Mouse (Mus musculus) urinary bladder, postnatal 36 days (tissue): ENCODE data around the gene Srpr.

Source experiments
- DNase-seq, 2 experiments: peaks; one replicate each; pipeline ENCODE4 v3.0.0; 2022; ENCODE audit warnings: low spot score in 2 of 2, mixed read lengths in 1 of 2

Gene Srpr

GRCm38 (mm10) chr9:35199772-35200471 is at the start of gene Srpr, which contains the start of gene Tirap:
Gene Srpr, plus strand, starts transcription at chr9:35200175.
Gene Tirap, minus strand, starts transcription at chr9:35200291.
- peak; percentile 88 to 94 for DNase-seq

DNA sequence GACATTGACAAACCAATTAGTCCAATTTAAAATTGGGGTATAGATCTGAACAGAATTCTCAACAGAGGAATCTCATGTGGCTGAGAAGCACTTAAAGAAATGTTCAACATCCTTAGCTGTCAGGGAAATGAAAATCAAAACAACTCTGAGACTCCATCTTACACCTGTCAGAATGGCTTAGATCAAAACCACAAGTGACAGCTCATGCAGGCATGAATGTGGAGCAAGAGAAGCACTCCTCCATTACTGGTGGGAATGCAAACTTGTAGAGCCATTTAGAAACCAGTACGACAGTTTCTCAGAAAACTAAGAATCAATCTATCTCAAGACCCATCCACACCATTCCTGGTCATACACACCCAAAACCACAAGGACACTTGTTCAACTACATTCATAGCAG is 47.1 kb upstream of the Srpr start:
- DNase-seq = no peak

- DNase-seq = peak; percentile 16 to 26
Observed at GRCm38 (mm10) chr9:35156002-35156710, 43.8 kb upstream of the Srpr start.

DNA sequence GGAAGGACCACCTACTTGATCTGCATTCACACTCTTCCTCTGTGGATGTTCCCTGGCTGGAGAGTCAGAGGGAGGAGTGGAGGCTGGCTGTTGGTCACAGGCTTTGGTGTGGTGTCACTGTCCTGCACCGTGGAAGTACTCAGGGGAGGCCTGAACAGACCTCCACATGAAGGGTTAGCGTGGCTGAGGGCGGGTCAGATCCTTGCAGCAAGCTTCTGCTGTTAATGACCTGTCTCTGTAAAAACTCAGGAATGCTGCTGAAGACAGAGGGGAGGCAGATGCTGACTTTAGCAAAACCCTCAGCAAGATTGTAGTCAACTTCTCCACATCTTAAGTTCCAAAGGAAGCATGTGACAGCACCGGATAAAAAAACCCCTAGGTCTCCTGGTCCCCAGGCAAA is 43.1 kb upstream of the Srpr start:
- no peak for DNase-seq

- DNase-seq = no peak
Observed at GRCm38 (mm10) chr9:35158477-35158876, 41.5 kb upstream of the Srpr start.

DNA sequence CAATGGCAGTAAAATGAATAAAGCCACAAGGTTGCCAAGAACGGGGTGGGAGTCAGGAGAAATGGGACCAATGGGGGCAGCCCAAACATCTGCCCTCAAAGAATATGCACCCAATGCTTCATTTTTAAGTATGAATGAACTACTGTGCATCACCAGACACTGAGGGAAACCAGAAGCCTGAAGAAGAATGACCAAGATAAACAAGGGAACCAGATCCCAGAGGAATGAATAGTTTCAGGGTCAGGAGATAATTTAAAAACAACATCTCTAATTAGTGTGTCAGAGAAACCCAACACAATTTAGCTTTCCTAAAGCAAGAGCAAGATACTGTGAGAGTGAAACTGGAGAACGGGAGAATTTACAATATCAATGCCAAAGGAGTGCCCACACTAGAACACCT is 39.3 kb upstream of the Srpr start:
- no peak for DNase-seq

DNA sequence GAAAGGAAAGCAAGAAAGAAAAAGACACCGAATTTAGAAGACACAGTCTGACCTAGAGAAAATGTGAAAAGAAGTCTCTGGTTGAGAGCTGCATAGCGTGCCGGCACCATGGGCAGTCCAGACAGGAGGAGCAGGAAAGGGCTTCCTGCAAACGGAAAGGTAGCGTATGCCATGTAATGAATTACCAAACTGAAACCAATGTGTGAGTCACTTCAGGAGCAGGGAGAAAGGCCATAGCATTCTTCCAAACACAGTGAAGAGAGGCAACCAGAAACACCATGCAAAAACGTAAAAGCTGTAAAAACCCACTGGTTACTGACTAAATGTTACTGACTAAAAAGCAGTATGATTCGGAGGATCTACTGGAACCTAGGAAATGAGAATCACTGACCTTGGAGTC is 38.3 kb upstream of the Srpr start:
- DNase-seq = no peak

DNA sequence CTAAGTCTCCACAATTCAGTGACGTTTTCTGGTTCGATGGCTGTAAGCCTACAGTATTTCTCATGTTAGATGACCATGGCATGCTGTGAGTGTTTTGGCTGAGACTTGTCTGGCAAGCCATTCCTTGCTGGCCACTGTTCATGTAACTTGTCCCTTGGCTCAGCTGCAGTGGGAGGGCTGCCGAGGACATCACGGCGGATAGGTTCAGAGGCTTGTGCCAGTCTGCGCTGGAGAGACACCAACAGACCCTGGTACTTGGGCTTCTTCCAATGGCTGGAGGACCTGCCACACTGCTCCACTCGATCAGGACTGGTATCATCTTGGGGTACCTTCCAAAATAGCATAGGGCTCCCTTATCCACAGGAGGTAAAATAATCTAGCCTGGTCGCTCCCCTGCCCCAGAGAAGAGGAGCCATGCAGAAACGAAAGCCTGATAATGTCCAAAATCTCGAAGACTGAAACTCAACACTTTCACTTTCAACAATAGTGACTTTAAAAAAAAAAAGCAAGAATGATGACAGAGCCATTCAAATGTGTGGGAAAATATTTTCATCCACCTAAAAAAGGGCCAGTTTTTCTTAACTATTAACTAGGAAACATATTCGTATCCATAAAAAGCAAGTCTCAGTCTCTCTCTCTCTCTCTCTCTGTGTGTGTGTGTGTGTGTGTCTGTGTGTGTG is 36.8 kb upstream of the Srpr start:
- DNase-seq = peak in 1 of 2 experiments; percentile 65

DNA sequence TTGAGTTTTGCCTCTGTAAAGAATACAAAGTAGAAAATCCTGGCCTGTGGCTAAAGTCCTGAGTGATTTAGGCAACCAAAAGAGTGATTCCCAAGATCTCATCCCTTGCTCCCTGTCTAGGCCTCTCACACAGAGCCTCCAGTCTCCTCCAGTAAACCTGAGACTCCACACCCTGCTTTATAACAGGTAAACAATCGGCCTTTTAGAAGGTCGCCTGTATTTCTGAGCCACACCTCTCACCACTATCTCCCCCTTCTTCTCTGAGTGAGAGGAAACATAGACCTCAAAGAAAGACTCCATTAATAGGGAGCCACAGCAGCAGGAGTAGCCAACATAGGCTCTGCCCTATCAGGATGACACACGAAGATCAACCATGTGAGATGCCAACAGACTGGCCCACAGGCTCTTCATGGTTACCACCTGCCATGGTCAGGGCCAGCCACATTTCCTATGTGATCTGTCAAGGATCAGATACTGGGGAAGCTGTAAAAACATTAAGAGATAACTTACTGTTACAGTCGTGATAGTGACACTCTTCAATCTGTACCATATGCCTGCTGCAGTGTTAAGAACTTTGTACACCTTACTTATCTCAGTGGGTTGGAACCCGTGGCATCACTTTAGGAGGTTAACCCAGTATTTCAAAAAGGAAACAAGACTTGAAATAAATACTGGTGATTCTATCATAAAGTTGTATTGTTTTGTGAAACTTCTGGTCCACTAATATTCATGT is 35.7 kb upstream of the Srpr start:
- DNase-seq = no peak

- DNase-seq = no peak
Observed at GRCm38 (mm10) chr9:35166144-35166797, 33.7 kb upstream of the Srpr start.

DNA sequence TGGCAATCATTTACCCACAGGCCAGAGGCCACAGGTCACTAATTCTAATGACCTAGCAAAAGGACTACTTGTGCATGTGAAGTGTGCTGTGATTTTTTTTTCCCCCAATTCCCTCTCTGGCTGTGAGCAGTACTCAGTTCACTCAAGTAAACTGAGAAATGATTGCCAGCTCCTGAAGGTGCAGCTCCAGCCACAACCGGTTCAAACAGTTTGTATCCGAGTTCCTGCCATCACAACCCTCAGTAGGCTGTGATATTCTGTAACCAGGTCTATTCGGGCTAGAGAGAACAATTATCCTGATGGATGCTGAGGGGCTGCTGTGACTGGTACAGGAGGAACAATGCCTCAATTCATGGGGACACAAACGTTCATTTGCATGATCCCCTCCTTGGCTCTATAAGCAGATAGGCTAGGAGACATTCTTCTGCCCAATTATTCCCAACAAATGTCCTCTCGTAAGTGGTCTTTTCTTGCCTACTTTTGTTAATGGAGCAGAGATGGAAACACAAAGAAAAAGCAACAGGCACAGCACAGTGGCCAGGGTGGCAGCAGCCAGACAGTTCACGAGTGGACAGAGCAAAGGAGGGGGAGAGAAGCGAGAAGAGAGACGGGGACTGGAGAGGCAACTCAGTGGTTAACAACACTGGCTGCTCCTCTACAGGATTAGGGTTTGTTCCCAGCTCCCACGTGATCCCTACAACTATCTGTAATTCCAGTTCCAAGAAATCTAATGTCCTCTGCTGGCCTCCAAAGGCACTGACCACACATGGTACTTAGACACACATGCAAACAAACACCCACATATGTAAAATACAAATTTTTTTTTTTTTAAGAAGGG is 33.0 kb upstream of the Srpr start:
- DNase-seq = no peak

DNA sequence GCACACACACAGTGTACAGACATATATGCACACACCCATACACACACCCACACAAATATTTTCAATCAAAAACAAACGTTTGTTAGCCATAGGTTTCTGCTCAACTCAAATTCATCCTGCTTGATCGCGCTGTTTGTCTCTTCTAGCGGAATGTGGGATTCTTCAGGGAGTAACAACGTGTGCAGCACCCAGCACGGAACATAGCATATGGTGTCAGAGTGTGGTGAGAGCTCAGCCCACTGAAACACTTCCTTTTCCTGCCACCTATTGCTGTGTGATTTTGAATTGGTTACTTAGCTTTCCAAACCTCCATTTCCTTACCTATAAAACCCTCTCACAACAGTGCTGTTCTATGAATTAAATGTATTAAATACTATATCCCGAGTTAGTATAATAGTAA is 29.9 kb upstream of the Srpr start:
- DNase-seq = no peak

DNA sequence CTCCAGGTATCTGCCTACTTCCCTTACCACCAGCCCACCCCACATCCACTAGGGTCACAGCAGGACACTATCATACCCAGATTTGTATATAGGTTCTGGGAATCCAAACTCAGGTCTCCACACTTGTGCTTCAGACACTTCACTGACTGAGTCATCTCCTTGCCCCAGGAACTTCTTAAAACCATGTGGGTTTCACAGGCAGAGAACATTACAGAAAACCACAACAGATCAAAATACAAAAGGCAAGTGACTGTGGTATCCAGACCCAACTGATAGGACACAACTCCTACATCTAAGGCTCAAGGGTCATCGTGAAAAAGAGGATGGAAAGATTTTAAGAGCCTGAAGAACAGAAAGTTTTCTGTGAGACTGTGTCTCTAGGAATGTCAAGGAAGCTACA is 26.6 kb upstream of the Srpr start:
- DNase-seq = no peak

- DNase-seq = peak; percentile 91 to 93
Observed at GRCm38 (mm10) chr9:35175251-35176123, 24.5 kb upstream of the Srpr start, which contains the start of gene Dcps. Gene Dcps, minus strand, starts transcription at chr9:35176061.

DNA sequence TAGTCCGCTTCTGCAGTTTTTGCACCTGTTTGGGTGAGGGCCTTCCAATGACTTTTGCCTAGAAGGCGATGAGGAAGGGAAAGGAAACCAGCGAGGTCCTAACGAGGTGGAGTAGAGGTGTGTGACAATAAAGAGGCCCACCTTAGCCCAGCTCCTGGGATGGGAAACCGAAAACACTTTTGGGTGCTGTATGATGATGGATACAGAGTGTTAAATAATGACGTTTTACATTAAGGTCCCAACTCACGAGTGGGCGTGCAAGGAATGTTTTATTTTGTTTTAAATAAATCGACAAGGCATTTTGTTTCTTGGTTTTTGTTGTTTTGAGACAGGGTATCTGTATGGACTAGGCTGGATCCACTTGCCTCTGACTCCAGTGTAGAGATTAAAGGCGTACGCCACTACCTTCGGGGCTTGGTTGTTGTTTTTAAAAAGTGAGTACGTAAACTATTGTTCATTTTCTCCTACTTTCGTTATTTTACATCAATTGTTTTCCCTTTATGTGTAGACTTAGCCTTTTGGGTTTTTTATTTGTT is 23.8 kb upstream of the Srpr start:
- no peak for DNase-seq

GRCm38 (mm10) chr9:35182832-35183231 is 17.1 kb upstream of the Srpr start:
- DNase-seq = no peak

DNA sequence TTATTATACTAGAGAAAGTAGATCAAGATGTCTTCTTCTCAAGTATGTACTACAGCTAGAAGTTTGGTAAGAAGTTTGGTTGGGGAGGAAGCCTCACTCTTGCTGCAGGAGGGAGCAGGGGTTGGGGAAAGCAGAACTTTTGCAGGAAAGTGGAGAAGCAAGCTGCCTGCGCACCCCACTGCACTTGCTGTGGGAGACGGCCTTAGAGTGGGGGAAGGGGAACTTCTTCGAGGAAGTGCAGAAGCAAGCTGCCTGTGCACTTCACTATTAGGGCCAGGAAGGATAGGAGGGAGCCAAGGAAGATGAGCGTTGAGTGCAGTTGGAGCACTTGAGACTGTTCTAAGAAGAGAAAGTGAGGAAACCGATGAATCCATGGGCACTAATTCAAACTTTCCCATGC is 16.6 kb upstream of the Srpr start:
- DNase-seq = no peak

GRCm38 (mm10) chr9:35186430-35186829 is 13.5 kb upstream of the Srpr start:
- DNase-seq = no peak

DNA sequence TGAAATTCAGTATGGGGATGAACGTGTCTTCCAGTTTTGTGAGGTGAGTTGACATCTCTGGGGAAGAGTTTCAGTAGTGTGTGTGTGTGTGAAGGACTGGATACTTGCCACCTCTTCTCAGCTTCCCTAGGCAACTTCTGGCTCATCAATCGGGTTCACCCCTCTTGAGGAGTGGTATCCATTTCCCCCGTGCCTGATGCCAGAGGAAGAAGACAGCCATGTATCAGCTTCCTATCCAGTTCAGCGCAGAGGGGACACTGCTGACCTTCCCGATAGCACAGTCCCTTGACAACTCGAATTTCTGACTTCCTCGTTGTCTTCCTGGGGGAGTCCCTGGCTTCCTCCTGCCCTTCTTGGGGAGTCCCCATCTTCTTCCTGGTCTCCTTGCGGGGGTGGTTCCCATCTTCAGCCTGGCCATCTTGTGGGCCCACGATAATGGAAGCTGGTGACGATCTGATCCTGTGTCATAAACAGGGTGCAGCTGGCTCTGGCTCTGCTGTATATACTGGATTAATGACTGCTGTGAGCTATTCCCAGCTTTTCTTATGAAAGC is 12.5 kb upstream of the Srpr start:
- DNase-seq = no peak
